Mouse (Mus musculus): Measurements from ENCODE around the gene 2900026A02Rik. TPM values are rescaled to one million over a fixed set of nuclear protein-coding genes. Genes with fewer than 3 reads are reported as not detected.

2900026A02Rik gene
- polyA plus RNA-seq, 2 experiments from 2014 or later, result 0.24 to 0.60 TPM

Other genes with a start within 250 kb of the 2900026A02Rik start
- not detected for gene Grk3, start 205.4 kb downstream of the 2900026A02Rik start, polyA plus RNA-seq (2017; shearing (Covaris generic))
- not detected for gene Crybb2, start 151.1 kb downstream of the 2900026A02Rik start, polyA plus RNA-seq (2017; shearing (Covaris generic))
- not detected for gene Crybb3, start 139.7 kb downstream of the 2900026A02Rik start, polyA plus RNA-seq (2017; shearing (Covaris generic))
- not detected for gene Tmem211, start 5.7 kb upstream of the 2900026A02Rik start, polyA plus RNA-seq (2017; shearing (Covaris generic))
- gene Sgsm1, start 89.5 kb upstream of the 2900026A02Rik start, polyA plus RNA-seq (2017; shearing (Covaris generic)), result not detected
- not detected for gene Aym1, start 136.1 kb upstream of the 2900026A02Rik start, polyA plus RNA-seq (2017; shearing (Covaris generic))